ENCODE assay signal across 8 mouse cellular contexts in genomic region chr4:133545272-133546231, GRCm38 (mm10). TPM values are rescaled to one million over a fixed set of nuclear protein-coding genes. Genes with fewer than 3 reads are reported as not detected.
DNase-seq lines count a peak whose midpoint lies in the region; ATAC-seq lines count a peak whose summit lies in the region.

Gene Nudc, minus strand, starts transcription at chr4:133545996.

- no peaks in the 10 kb centered on the region for H3K27me3 ChIP-seq in hindbrain, embryonic 11.5 days (ENCODE audit: control insufficient read depth, insufficient read depth, low read length)

- no peaks in the 10 kb centered on the region for H3K9me3 ChIP-seq in hindbrain, embryonic 11.5 days (ENCODE audit: control insufficient read depth, low read length)

- ATAC-seq in hindbrain, embryonic 11.5 days (ENCODE audit: low FRiP score): peak; percentile 96

- peak within 1 kb of the TSS; percentile 94 for H3K4me3 ChIP-seq in hindbrain, embryonic 11.5 days (ENCODE audit: low read depth, low read length)

- under 1% methylated on average over 68 of the region's 77 CpGs for WGBS in hindbrain, embryonic 11.5 days

- peak; percentile 99 for DNase-seq in Muller cell, postnatal 12 days (ENCODE audit: inconsistent ontology term)
- DNase-seq in cerebellum, adult 9-11 months: peak; percentile 97
- peak; percentile 93 to 97 for DNase-seq in frontal cortex, adult 2 months (ENCODE audit: extremely low spot score in 1 of 2, low spot score in 1 of 2)
- DNase-seq in hindbrain, embryonic 11.5 days (ENCODE audit: low spot score): peak; percentile 95
- DNase-seq in layer of hippocampus, postnatal 10 days (ENCODE audit: low spot score in 2 of 2): peak; percentile 93 to 96
- peak; percentile 98 for DNase-seq in lung, postnatal 10 days
- DNase-seq in ovary, postnatal 36 days (ENCODE audit: low spot score): peak; percentile 95
- peak; percentile 95 for DNase-seq in thymus, postnatal 25 days

- H3K9ac ChIP-seq in hindbrain, embryonic 11.5 days (ENCODE audit: low read depth, low read length): peak within 1 kb of the TSS; percentile 91

- H3K4me2 ChIP-seq in hindbrain, embryonic 11.5 days (replicated peaks; ENCODE audit: low read depth, low read length): peak within 1 kb of the TSS; percentile 80

- H3K27ac ChIP-seq in hindbrain, embryonic 11.5 days (ENCODE audit: low read depth, low read length): peak within 1 kb of the TSS; percentile 39

- no peaks in the 10 kb centered on the region; the same call in 1 of the 2 replicates for H3K36me3 ChIP-seq in hindbrain, embryonic 11.5 days (ENCODE audit: control insufficient read depth, insufficient read depth, low read length)

- H3K4me1 ChIP-seq in hindbrain, embryonic 11.5 days (replicated peaks; ENCODE audit: control insufficient read depth, insufficient read depth, low read length): peaks cover 3% of the 10 kb centered on the region; the same call in 1 of the 2 replicates

RNA-seq across cellular contexts. Expression of gene Nudc, which starts in this region (rescaled TPM):
- 210 and 219 TPM in 2 replicates for polyA plus RNA-seq in frontal cortex, adult 2 months (2012; rRNA removed)
- polyA plus RNA-seq in hindbrain, embryonic 11.5 days (2014; fragmentation: Nextera tagmentation; extraction: Ambion mirVana): 315 and 324 TPM in 2 replicates
- total RNA-seq in layer of hippocampus, postnatal 10 days (2021): 100 to 1,000 TPM; 117 to 129 TPM

Comparison
In these comparisons a context has a peak if more than half of its experiments do, and no peak if none do; other contexts are left out.
1. Peak in every context shown above with its lines: DNase-seq, ATAC-seq, H3K4me3 ChIP-seq and H3K27ac ChIP-seq.